Mouse (Mus musculus) hindbrain, postnatal 0 days (tissue): Measurements from ENCODE around the gene Pgls. TPM values are rescaled to one million over a fixed set of nuclear protein-coding genes. Genes with fewer than 3 reads are reported as not detected.

ENCODE experiments used
- ATAC-seq: fragments of 200-750 bp; cut with Nextera tagmentation; 2 replicates; pipeline ENCODE4 v1.8.0; 2017; ENCODE audit warnings: mild to moderate bottlenecking, moderate TSS enrichment, moderate library complexity
- DNase-seq: peaks from one replicate; pipeline ENCODE4 v3.0.0-alpha.2; 2015; ENCODE audit warnings: low spot score
- H3K27ac ChIP-seq: fragments of 300-500 bp; sonication (generic); 2 replicates; pipeline ENCODE4 v1.5.1; 2014; ENCODE audit warnings: mild to moderate bottlenecking
- H3K27me3 ChIP-seq: fragments of 300-500 bp; sonication (generic); 2 replicates; pipeline ENCODE4 v1.6.1; 2014; ENCODE audit warnings: low read length, mixed read lengths; ENCODE audit not compliant: insufficient read depth
- H3K36me3 ChIP-seq: fragments of 300-500 bp; sonication (generic); 2 replicates; pipeline ENCODE4 v1.6.1; 2014; ENCODE audit warnings: low read length, mixed read lengths; ENCODE audit not compliant: insufficient read depth
- H3K4me1 ChIP-seq: fragments of 300-500 bp; sonication (generic); 2 replicates; pipeline ENCODE4 v1.6.1; 2014; ENCODE audit warnings: antibody characterized with exemption, low read length, mixed read lengths; ENCODE audit not compliant: insufficient read depth
- H3K4me2 ChIP-seq: fragments of 300-500 bp; sonication (generic); 2 replicates; pipeline ENCODE4 v1.6.1; 2014; ENCODE audit warnings: low read depth, mild to moderate bottlenecking, low read length, moderate library complexity, mixed read lengths
- H3K4me3 ChIP-seq: fragments of 300-500 bp; sonication (generic); 2 replicates; pipeline ENCODE4 v1.5.1; 2014; ENCODE audit warnings: low read length
- H3K9ac ChIP-seq: fragments of 300-500 bp; sonication (generic); replicated peaks from 2 replicates; pipeline ENCODE4 v1.6.1; 2014; ENCODE audit warnings: mild to moderate bottlenecking, low read length, moderate library complexity, mixed read lengths
- H3K9me3 ChIP-seq: fragments of 300-500 bp; sonication (generic); 2 replicates; pipeline ENCODE4 v1.6.1; 2016; ENCODE audit warnings: low read length, mixed read lengths
- CTCF ChIP-seq: IDR thresholded peaks from 2 replicates; pipeline ENCODE4 v1.5.1; 2016; ENCODE audit warnings: antibody characterized with exemption, control low read depth, low read depth
- WGBS: fragments of 180-500 bp; shearing (Covaris S2); extraction: QIAGEN DNeasy Blood & Tissue Kit; methylation state at CpG from one replicate; pipeline ENCODE4 v1.1.7; 2014; 5-methylcytosine and 5-hydroxymethylcytosine counted together
- polyA plus RNA-seq: library from polyadenylated mRNA; unstranded; fragments of >200 nt; fragmentation: Nextera tagmentation; extraction: Ambion mirVana; gene quantifications from 2 replicates; pipeline ENCODE4 v1.2.1, GENCODE M21; 2015
- total RNA-seq: library from RNA; depleted of rRNA; stranded (reverse); fragments of >200 nt; gene quantifications from 2 replicates; pipeline ENCODE4 v1.2.3, GENCODE M21; 2014

The Pgls gene
- total and polyA plus RNA-seq, 2 experiments from 2014 or later = 272 to 379 TPM

- H3K27ac ChIP-seq = peak overlapping the region; percentile 91
- H3K4me2 ChIP-seq = peak overlapping the region; percentile 68
- no peaks in the 10 kb centered on the region for H3K36me3 ChIP-seq
- no peaks in the 10 kb centered on the region for H3K9me3 ChIP-seq
- H3K4me3 ChIP-seq = peak overlapping the region; percentile 66
- H3K4me1 ChIP-seq = peaks cover 10% of the 10 kb centered on the region
- ATAC-seq (no peak), DNase-seq (no peak)
- WGBS = 14% methylated on average over 6 of the region's 6 CpGs
- no peak for TF ChIP-seq CTCF
- H3K9ac ChIP-seq = peak overlapping the region; percentile 62
- no peaks in the 10 kb centered on the region for H3K27me3 ChIP-seq
Measured at GRCm38 (mm10) chr8:71568941-71569340, 23.0 kb upstream of the Pgls start.

- Histone ChIP-seq H3K27ac (peak overlapping the region; percentile 91), H3K4me3 (peak overlapping the region; percentile 66), H3K9me3 (no peaks in the 10 kb centered on the region), H3K9ac (peak overlapping the region; percentile 62), H3K27me3 (no peaks in the 10 kb centered on the region), H3K4me2 (peak overlapping the region; percentile 68), H3K36me3 (no peaks in the 10 kb centered on the region), H3K4me1 (peaks cover 10% of the 10 kb centered on the region)
- peak; percentile 81 for ATAC-seq
- peak; percentile 94 for DNase-seq
- 0 out of 2 replicates have a peak, but pooled peaks have one; percentile 29 for TF ChIP-seq CTCF
- WGBS = under 1% methylated on average over 51 of the region's 51 CpGs
Measured at GRCm38 (mm10) chr8:71569366-71570290, 22.3 kb upstream of the Pgls start.

GRCm38 (mm10) chr8:71570291-71570954 is 21.6 kb upstream of the Pgls start:
- Histone ChIP-seq H3K27ac (peak overlapping the region; percentile 91), H3K9me3 (no peaks in the 10 kb centered on the region), H3K4me1 (peaks cover 10% of the 10 kb centered on the region), H3K36me3 (no peaks in the 10 kb centered on the region), H3K4me3 (peak overlapping the region; percentile 66), H3K27me3 (no peaks in the 10 kb centered on the region), H3K9ac (peak overlapping the region; percentile 62), H3K4me2 (peak overlapping the region; percentile 68)
- TF ChIP-seq CTCF = peak; percentile 22
- peak; percentile 91 for ATAC-seq
- DNase-seq = peak; percentile 98
- WGBS = under 1% methylated on average over 41 of the region's 41 CpGs

GRCm38 (mm10) chr8:71572077-71572476 is 19.9 kb upstream of the Pgls start:
- Histone ChIP-seq H3K36me3 (no peaks in the 10 kb centered on the region), H3K27me3 (no peaks in the 10 kb centered on the region), H3K9me3 (no peaks in the 10 kb centered on the region), H3K4me1 (peaks cover 10% of the 10 kb centered on the region), H3K4me2 (peak overlapping the region; percentile 68; the same call in 1 of the 2 replicates), H3K4me3 (0 out of 2 replicates have a peak overlapping the region, but pooled peaks have one; percentile 66), H3K27ac (peak overlapping the region; percentile 91; the same call in 1 of the 2 replicates), H3K9ac (no peak overlapping the region)
- TF ChIP-seq CTCF = peak; percentile 24; the same call in 1 of the 2 replicates
- ATAC-seq (no peak), DNase-seq (peak; percentile 31)
- 88% methylated on average over 2 of the region's 2 CpGs for WGBS

GRCm38 (mm10) chr8:71572847-71573633 is 18.9 kb upstream of the Pgls start:
- Histone ChIP-seq H3K27me3 (no peaks in the 10 kb centered on the region), H3K27ac (peak overlapping the region; percentile 91), H3K9ac (0 out of 2 replicates have a peak overlapping the region, but pooled peaks have one; percentile 6), H3K9me3 (no peaks in the 10 kb centered on the region), H3K36me3 (no peaks in the 10 kb centered on the region), H3K4me2 (peak overlapping the region; percentile 68), H3K4me1 (peaks cover 10% of the 10 kb centered on the region), H3K4me3 (no peak overlapping the region)
- WGBS = 46% methylated on average over 9 of the region's 9 CpGs
- DNase-seq = peak; percentile 88
- no peak for TF ChIP-seq CTCF
- ATAC-seq = peak; percentile 43

GRCm38 (mm10) chr8:71574426-71574825 is 17.6 kb upstream of the Pgls start:
- Histone ChIP-seq H3K4me1 (peaks cover 6% of the 10 kb centered on the region), H3K4me3 (no peak overlapping the region), H3K4me2 (no peak overlapping the region), H3K27ac (no peak overlapping the region), H3K36me3 (no peaks in the 10 kb centered on the region), H3K9ac (no peak overlapping the region), H3K9me3 (no peaks in the 10 kb centered on the region), H3K27me3 (no peaks in the 10 kb centered on the region)
- ATAC-seq = no peak
- no peak for DNase-seq
- WGBS = 51% methylated on average over 7 of the region's 7 CpGs
- TF ChIP-seq CTCF = no peak
